Mouse (Mus musculus) spleen, postnatal 14 days (tissue): ENCODE data around the gene Fam221b.

ENCODE experiments used
- DNase-seq, 2 experiments: peaks; one replicate each; pipeline ENCODE4 v3.0.0; 2021 to 2022; ENCODE audit warnings: low spot score in 2 of 2

Gene Fam221b

DNA sequence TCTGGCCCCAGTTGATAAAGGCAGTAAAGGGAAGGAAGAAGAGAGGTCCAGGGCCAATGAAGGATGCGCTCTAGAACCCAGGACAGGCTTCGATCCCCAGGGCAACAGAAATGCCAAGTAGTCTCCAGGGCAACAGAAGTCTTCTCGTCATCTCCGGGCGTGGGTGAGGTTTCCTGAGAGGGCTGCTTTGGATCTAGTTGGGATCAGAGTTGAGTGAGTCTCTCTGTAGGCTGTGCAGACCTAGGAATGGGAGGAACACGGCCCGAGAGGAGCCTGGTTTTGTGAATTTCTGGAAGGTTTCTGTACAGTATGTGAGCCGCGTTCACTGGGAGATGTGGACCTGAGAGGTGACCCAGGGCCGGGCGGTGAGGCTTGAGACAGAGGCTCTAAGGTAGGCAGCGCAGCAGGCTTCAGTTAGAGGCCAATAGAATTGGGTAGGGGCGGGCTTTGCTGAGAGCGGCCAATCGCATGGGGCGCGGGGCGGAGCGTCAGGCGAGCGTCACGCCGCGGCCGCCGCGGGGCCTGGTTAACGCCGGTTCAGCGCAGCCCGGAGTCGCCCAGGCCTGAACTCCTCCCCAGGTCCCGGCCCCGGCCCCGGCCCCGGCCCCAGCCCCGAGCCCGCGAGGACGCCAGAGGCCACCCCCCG is at the start of gene Fam221b, which contains the start of gene Tmem8b:
TSS of gene Fam221b (minus strand) at position 364 of the 646 bp plus-strand sequence.
TSS of gene Tmem8b (plus strand) at position 190 of the 646 bp plus-strand sequence.
- peak; percentile 81 to 86 for DNase-seq

DNA sequence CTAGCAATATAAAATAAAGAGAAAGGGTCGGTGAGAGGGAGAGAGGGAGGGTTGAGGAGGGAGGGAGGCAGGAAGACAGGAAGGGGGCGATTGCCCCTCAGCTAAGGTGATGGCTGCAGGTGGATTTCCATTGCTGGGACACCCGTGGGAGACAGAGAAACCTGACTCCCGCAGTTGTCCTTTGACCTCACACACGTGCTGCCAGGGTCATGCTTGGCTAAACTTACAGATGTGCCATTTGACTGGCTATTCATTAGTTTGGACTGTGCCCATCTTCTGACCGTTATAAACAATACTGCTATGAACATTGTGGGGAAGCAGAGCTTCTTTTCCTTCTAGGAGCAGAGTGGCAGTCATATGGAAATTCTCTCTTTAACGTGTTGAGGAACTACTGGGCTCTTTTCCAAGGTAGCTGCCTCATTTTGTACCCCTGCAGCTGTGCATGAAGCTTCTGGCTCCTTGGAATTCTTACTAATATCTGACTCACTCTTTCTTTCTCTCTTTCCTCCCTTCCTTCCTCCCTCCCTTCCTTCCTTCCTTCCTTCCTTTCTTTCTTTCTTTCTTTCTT is 44.8 kb upstream of the Fam221b start:
- DNase-seq, result no peak

DNA sequence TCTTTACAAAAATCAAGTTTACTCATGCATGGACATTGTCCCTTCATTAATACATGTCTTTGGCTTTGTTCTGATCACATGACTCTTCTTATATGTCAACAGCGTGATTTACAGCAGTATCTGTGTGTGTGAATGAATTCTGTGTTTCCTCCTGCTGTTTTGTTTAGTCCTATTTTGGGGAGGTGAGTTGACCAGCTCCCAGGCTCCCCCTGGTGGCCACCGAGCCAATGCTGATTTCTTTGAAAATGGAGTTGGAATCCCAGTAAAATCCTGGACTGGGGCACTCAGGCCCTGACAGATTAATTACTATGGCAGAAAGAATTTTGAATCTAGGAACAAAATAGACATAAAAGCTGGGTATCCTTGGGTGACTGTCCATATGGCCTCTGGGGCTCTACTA is 42.9 kb upstream of the Fam221b start:
- peak; percentile 31 to 67 for DNase-seq

DNA sequence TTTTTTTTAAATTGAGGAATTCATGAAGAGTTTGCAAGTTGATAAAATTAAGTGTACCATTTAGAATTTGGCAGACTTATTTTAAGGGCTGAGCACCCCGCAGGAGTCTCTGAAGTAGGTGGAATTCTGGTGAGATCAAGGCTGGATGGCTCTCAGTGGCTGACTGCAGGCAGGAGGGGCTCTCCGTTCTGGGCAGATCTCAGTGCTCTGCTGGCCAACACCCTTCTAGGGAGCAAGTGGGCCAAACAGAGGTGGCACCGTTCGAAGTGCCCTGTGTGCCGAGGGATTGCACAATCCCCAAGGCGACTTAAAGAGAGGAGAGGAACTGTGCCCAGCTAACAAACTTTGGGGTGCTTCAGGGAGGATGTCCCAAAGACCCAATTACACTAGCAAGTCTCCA is 40.9 kb upstream of the Fam221b start, which contains the start of gene Olfr71:
TSS of gene Olfr71 (minus strand) at position 387 of the 400 bp plus-strand sequence.
- DNase-seq, result no peak

DNA sequence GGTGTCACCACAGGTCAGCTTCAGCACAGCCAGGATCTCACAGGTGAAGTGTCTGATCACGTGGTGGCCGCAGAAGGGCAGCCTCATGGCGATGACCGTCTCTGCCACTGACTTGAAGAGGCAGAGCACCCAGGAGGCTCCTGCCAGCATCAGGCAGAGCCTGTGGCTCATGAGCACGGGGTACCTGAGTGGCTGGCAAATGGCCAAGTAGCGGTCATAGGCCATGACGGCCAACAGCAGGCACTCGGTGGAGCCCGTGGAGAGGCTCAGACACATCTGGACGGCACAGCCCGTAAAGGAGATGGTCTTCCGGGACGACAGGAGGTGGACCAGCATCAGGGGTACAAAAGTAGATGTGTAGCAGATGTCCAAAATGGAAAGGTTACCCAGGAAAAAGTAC is 37.0 kb upstream of the Fam221b start:
- no peak for DNase-seq

DNA sequence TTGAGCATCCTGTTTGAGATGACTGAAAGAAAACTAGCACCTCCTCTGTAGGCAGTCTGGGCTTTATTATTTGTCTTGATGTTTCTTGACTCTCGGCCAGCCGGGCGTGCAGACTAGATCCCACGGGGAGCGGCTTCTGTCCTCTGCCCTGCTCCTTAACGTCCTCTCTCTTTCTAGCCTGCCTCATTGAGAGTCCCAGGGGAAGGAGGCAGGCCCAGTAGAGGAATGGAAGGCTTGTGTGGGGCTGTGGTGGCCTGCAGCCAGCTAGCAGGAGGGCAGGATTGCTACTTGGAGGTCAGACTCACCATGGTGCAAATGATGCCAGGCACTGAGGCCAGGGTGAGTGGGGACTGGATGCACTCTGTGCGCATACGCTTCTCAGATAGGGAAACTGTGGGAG is 34.9 kb upstream of the Fam221b start:
- no peak for DNase-seq

DNA sequence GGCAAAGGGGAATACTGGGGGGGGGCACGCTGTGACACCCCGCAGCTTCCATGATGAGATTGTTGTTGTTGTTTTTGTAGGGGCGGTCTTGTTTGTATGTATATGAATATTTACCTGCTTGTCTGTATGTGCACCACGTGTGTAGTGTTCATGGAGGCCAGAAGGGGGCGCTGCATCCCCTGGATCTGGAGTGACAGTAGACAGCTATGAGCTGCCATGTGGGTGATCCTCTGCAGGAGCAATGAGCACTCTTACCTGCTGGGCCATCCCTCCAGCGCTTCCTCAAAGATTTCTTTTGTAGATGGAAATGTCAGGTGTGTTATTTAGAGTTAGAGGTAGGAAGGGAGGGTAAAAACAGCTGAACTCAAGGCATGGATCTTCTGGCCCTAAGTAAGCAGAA is 34.5 kb upstream of the Fam221b start:
- DNase-seq, result no peak

DNA sequence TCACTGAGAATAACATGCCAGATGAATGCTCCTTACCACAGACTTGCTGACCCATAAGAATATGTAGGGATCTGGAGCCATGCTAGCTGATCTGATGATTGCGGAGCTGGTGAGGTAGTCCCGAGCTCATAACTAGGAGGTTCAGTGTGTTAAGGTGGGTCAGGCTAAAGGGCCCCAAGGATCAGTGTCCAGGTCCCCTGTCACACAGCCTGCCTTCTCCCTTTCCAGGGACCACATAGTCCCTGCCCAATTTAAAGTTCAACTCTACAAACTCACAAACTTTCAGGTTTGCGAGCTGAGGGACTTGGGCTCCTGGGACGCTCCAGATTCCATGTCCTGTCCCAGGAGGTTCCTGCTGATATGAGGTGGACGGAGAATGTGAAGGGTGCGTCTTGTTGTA is 31.8 kb upstream of the Fam221b start, which contains the start of gene Olfr70:
TSS of gene Olfr70 (minus strand) at position 101 of the 400 bp plus-strand sequence.
- DNase-seq, result no peak

DNA sequence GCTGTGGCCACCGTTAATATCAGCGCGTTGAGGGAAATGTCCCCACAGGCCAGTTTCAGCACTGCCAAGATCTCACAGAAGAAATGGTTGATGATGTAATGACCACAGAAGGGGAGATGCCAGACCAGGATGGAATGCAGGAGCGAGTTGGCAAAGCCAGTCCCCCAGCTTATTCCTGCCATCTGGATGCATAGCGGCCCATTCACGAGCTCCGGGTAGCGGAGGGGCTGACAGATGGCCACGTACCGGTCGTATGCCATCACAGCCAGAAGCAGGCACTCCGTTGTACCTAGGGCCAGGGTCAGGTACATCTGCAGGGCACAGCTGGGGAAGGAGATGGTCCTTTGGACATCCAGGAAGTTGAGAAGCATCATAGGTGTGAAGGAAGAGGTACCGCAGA is 27.6 kb upstream of the Fam221b start:
- no peak for DNase-seq

DNA sequence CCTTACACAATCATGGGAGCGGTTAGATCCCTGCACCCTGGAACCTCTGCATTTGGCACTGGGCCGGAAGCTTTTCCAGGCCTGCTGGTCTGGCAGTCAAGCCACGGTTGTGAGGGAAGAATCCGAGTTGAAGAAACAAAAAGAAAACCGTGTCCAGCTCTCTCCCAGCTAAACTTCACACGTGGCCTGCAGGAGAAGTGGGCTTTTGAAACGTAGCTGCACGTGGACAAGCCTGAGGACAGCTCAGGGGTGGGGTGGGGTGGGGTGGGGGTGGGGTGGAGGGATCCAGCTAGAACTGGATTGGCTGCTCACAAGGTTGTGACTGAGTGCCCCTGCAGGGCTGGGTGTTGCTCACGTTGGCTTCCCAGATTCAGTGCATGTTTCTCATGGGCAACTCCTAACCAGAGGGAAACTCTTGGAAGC is 26.3 kb upstream of the Fam221b start:
- no peak for DNase-seq

DNA sequence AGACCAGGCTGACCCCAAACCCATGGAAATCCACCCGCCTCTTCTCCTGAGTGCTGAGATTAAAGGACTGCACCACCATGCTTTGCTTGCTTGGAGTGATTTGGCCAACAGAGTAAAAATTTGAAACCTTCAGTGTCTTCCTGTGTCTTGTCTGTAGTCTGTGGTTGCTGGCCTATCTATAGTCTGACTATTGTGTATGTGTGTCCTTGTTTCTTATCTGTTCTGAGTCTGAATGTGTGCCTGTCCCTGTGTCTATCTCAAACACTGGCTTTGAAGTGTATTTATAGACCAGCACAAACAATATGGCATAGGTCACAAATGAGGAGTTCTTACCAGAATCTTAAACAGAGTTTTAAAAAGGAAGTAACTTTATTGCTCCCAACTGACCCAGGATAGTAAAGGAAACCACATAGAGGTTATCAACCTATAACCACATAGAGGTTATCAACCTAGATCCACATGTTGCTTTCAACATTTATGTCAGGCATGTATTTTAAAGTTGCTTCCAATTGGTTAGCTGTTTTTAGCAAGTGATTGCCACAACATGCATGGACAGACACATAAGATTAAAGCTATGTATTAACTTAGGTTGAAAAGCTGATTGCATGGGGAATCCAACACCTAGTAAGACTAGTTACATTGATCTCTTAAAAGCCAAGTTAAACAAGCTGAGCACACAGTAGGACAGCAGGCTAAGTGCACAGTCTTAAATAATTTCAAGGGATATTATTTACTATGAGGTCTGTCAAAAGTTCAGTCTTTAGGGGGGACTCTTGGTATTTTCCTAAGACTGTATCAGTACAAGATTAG is 25.7 kb upstream of the Fam221b start:
- no peak for DNase-seq

DNA sequence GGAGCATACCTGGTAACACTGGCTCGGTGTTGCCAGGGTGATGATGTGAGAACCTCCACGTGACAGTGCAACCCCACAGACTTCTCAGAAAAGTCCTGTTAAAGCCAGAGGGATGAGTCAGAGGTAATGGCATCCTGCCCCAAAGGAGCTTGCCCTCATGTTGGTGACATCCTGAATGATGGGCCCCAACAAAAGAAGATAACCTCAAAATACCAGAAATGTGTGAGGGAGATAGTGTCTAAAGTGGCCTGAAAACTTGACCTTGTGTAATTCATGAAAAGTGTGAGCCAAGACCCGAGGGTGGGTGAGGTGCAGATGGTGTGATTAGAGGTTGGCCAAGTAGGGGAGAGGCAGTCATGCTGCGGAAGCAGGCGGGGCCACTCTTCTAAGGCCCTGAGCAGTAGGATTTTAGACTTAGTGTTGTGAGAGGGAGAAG is 24.9 kb upstream of the Fam221b start:
- DNase-seq, result no peak

DNA sequence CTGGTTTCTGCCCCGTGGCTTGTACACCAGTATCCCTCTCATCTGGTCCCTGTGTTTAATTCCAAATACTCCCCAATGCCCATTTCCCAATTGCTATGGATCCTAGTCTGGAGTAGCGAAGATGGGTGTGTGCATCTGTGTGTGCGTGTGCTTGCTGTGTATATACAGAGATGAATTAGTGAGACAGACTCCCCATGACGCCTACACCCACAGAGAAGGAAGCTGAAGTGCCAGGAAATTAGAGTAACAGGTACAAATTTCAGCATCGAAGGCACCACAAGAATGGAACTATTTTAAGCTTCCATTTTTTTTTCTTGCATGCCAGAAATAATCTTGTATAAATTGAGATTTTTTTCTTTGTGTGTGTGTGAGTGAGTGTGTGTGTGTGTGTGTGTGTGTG is 22.1 kb upstream of the Fam221b start:
- DNase-seq, result no peak

DNA sequence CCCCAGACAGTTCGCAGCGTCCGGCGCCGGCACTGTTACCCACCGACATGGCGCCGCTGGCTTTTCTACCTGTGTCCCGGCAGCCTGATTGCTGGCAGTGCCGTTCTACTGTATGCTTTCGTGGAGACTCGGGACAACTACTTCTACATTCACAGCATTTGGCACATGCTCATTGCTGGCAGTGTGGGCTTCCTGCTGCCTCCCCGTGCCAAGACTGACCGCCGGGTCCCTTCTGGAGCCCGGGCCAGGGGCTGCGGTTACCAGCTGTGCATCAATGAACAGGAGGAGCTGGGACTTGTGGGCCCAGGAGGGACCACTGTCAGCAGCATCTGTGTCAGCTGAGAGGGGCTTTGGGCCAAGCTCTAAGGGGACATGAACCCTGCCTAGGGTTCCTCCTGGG is 21.1 kb upstream of the Fam221b start:
- DNase-seq, result no peak

DNA sequence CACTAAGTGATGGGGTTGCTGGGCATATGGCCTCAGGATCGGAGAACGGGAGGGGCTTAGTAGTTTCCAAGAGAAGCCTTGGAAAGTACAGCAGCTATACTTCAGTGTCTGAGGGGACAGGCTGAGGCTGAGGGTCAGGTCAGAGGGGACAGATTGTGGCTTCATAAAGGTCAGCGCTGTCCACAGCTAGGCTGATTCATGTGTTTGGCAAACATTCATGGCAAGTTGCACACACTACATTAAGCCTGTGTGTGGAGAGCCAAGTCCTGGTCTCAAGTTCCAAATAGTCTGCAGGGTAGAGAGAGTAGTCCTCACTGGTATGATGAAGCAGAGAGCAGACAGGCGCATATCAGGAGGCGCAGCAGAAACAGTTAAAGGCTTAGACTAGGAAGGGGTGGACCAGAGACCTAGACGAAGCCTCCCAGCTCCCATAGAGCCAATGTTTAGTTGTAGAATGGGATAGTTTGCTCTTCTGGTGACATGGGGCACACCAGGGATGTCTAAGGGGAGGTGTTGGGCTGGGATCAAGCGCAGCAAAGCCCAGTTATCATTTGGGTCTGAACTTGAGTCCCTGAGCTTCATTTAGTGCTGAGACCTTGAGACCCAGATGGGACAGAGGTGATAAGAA is 10.6 kb upstream of the Fam221b start:
- DNase-seq, result no peak

DNA sequence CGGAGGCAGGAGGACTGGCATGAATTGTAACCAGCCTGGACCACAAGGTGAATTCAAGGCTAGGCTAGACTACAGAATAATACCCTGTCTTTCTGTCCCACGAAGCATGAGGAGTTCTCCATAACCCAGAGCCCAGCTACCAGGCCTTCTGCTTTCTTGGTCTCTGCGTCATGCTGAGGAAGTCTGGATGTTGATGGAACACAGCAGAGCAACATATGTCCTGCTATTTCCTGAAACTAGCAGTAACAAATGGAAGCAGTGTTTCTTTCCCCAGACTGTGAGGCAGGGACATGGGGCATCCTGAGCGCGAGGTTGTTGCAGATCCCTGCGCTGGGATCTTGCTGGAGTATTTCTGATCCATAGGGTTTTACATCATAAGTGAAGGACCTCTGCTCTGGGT is 9.6 kb upstream of the Fam221b start:
- DNase-seq, result no peak

DNA sequence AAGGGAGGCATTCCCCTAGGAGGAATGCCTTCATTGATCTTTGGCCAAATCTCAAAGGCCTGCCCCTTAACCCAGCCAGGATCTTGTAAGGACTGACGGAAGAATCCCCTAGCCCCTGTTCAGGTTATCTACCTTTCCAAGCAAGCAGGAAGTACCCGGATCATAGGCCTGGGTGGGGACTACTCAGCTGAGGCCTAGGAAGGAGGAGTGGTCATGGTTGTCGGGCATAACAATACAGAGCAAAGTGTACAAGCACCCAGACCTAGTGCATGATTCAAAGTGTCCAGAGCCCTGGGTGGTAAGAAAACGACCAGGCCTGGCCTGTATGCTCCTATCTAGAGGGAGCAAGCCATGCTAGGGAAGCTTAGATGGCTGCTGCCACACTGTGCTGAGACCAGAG is 6.7 kb upstream of the Fam221b start:
- DNase-seq, result no peak

DNA sequence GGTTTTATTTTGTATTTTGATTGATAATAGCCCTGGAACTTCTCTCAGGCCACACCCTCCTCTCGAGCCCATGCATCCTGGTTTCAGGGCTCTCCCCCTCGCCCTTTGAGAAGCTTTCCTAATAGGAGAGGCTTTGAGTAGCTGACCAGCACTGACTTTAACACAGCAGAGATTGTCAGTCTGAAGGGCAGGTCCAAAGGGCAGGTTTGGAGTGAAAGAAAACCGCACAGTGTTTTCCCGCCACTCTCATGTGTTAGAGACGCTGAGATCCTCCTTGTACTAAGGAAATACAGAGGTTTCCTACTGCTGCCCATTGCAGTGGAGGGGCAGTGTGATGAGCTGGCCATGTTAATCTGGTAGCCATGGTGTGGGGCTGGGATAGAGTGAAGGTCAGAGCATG is 6.0 kb upstream of the Fam221b start:
- no peak for DNase-seq

DNA sequence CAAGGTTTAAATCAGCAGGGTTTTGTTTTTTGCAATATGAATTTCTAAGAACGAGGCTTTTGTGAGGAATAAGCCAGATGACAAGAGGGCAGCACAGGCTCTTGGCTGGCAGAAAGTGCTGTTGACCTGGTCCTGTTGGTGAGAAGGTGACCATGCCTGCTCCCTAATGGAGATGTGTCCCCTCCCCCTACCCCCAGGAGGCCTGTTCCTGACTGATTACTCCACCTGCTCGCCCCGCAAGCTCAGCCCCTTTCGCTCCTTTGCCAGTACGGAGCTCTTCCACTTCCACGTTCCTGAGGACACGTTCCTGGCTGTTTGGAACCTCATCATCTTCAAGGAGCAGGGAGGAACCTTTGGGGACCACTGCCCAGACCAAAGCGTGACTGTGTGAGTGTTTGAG is 4.8 kb upstream of the Fam221b start:
- no peak for DNase-seq

DNA sequence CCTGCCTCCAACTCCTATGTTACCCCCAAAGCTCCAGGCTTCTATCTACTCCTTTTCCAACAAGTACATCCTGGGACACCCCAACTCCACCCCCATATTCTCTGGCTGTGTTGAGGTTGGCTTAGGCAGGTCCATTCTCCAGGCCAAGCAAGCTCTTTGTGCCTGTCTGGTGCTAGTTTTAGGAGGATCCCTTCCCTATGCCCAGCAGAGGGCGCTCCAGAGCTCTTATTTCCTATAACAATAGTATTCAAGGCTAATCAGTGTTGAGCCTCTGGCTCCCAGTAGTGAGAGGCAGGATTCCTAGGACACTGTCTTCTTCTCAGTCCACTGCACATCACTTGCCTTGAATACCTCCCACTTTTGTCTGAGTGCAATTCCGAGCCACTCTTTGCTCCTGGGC is 3.1 kb upstream of the Fam221b start:
- peak; percentile 62 to 81 for DNase-seq

DNA sequence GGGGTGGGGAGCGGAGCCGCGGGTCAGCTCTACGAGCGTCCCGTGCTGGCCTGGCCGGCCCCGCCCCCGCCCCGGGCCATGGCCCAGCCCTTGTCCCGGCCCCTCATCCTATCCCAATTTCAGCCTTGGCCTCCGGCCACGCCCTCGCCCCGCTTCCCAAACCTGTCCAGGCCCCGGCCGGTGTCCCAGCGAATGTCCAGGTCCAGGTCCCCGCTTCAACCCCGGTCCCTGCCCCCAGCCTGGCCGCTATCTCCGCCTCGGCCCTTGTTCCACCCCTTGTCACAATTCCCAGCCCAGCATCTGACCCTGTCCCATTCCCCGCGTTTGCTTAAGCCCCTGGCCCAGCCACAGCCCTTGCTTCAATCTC is 466 bp upstream of the Fam221b start:
- DNase-seq, result peak in 1 of 2 experiments; percentile 28

DNA sequence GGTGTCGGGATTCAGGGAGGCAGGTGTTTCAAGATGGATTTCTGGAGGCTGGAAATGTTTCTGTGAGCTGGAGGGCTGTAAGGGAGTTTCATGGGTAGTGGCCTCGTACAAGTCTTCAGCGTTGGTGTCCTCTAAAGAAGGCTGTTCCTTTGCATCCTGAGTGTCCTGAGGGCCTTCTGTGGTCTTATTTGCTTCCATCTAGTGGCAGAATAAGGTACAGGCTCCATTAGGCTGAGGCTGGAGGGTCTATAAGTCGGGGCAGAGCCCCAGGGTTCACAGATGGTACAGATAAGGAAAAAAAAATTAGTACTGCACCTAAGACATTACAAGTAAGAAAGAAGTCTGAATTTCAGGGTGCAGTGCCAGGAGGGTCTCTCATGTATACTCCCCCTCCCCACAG is 2.5 kb downstream of the Fam221b start:
- no peak for DNase-seq
